In genomic region chr5:37281021-37281420, GRCm38 (mm10) we compare ENCODE assay signal across 28 mouse cellular contexts. TPM values are rescaled to one million over a fixed set of nuclear protein-coding genes. Genes with fewer than 3 reads are reported as not detected.
"Had no signal": no experiment of that assay in that cellular context is flagged by ENCODE, and none has a peak within 500 bp of the region (broad histone marks: within the 10 kb centered on the region; RNA-seq: fewer than 3 reads in every experiment).

No protein-coding gene starts in this region.

- H3K27ac ChIP-seq: gastrocnemius, adult 2 months; heart, embryonic 10.5 days; hindbrain, embryonic 10.5 days; hindbrain, embryonic 12.5 days; hindbrain, embryonic 14.5 days; intestine, embryonic 15.5 days; left cerebral cortex, adult 2 months; limb, embryonic 10.5 days; limb, embryonic 12.5 days; liver, embryonic 13.5 days had no signal

- ATAC-seq: hindbrain, embryonic 16.5 days; inflammation-experienced regulatory T-cells, adult 6 months; intestine, embryonic 15.5 days; intestine, postnatal 0 days had no signal

- H3K27me3 ChIP-seq: heart, embryonic 12.5 days; hindbrain, embryonic 12.5 days; intestine, embryonic 15.5 days; limb, embryonic 12.5 days; liver, embryonic 13.5 days had no signal

- H3K9me3 ChIP-seq: heart, embryonic 10.5 days; heart, embryonic 12.5 days; hindbrain, embryonic 10.5 days; hindbrain, embryonic 12.5 days; intestine, embryonic 15.5 days; limb, embryonic 10.5 days; limb, embryonic 12.5 days; liver, embryonic 13.5 days had no signal

- H3K4me1 ChIP-seq: heart, embryonic 10.5 days; heart, embryonic 12.5 days; hindbrain, embryonic 10.5 days; hindbrain, embryonic 12.5 days; intestine, embryonic 15.5 days; limb, embryonic 10.5 days; limb, embryonic 12.5 days; liver, embryonic 13.5 days had no signal

- H3K4me3 ChIP-seq: gastrocnemius, adult 2 months; heart, embryonic 10.5 days; heart, embryonic 12.5 days; hindbrain, embryonic 10.5 days; hindbrain, embryonic 12.5 days; intestine, embryonic 15.5 days; left cerebral cortex, adult 2 months; limb, embryonic 10.5 days; limb, embryonic 12.5 days; liver, embryonic 13.5 days had no signal

- H3K36me3 ChIP-seq: intestine, embryonic 15.5 days; limb, embryonic 12.5 days; liver, embryonic 13.5 days had no signal

- DNase-seq: gastrocnemius, adult 2 months; gastrocnemius, postnatal 10 days; gastrocnemius, postnatal 25 days; heart, adult 18-20 months; heart, postnatal 10 days; heart, postnatal 4 days; kidney, adult 18-20 months; kidney, adult 8-10 months; kidney, postnatal 10 days; kidney, postnatal 25 days; kidney, postnatal 4 days; layer of hippocampus, adult 9-11 months; liver; liver, embryonic 13.5 days had no signal

- H3K4me2 ChIP-seq: heart, embryonic 12.5 days; hindbrain, embryonic 12.5 days; hindbrain, embryonic 14.5 days; intestine, embryonic 15.5 days; limb, embryonic 12.5 days; liver, embryonic 11.5 days; liver, embryonic 13.5 days had no signal

- H3K9ac ChIP-seq: heart, embryonic 12.5 days; hindbrain, embryonic 12.5 days; hindbrain, embryonic 14.5 days; intestine, embryonic 15.5 days; limb, embryonic 12.5 days; liver, embryonic 13.5 days had no signal

RNA-seq across cellular contexts. Expression of gene Crmp1, which starts 39.3 kb away (rescaled TPM):
- total RNA-seq: granulocyte monocyte progenitor cell, adult 5-6 weeks had no signal

RNA-seq across cellular contexts. Expression of gene Evc, which starts 55.7 kb away (rescaled TPM):
- total RNA-seq: granulocyte monocyte progenitor cell, adult 5-6 weeks had no signal
- polyA plus RNA-seq: inflammation-experienced regulatory T-cells, adult 6 months had no signal

RNA-seq across cellular contexts. Expression of gene Evc2, which starts 57.3 kb away (rescaled TPM):
- total RNA-seq: granulocyte monocyte progenitor cell, adult 5-6 weeks had no signal
- polyA plus RNA-seq: inflammation-experienced regulatory T-cells, adult 6 months had no signal
